Mouse (Mus musculus) neural tube, embryonic 11.5 days (tissue): ENCODE results near the gene Tas2r124. TPM values are rescaled to one million over a fixed set of nuclear protein-coding genes. Genes with fewer than 3 reads are reported as not detected.

Experiments
- polyA plus RNA-seq: library from polyadenylated mRNA; unstranded; fragments of >200 nt; fragmentation: Nextera tagmentation; extraction: Ambion mirVana; gene quantifications from 2 replicates; pipeline ENCODE4 v1.2.1, GENCODE M21; 2014

Gene Tas2r124
- polyA plus RNA-seq, 1 experiment from 2014 or later = not detected

Other genes with a start within 250 kb of the Tas2r124 start
- not detected in 2 replicates for gene Prh1, start 184.9 kb upstream of the Tas2r124 start, polyA plus RNA-seq
- not detected in 2 replicates for gene Prp2, start 158.8 kb upstream of the Tas2r124 start, polyA plus RNA-seq
- gene A630073D07Rik, start 103.2 kb upstream of the Tas2r124 start, polyA plus RNA-seq = not detected in 2 replicates
- gene Tas2r120, start 97.8 kb upstream of the Tas2r124 start, polyA plus RNA-seq = not detected in 2 replicates
- gene Tas2r121, start 53.7 kb upstream of the Tas2r124 start, polyA plus RNA-seq = not detected in 2 replicates
- not detected in 2 replicates for gene Tas2r122, start 42.8 kb upstream of the Tas2r124 start, polyA plus RNA-seq
- gene Tas2r115, start 16.7 kb upstream of the Tas2r124 start, polyA plus RNA-seq = not detected in 2 replicates
- gene Tas2r102, start 7.4 kb downstream of the Tas2r124 start, polyA plus RNA-seq = not detected in 2 replicates
- not detected in 2 replicates for gene Tas2r136, start 23.4 kb downstream of the Tas2r124 start, polyA plus RNA-seq
- not detected in 2 replicates for gene Tas2r117, start 48.1 kb downstream of the Tas2r124 start, polyA plus RNA-seq
- not detected in 2 replicates for gene Tas2r123, start 92.4 kb downstream of the Tas2r124 start, polyA plus RNA-seq
- not detected in 2 replicates for gene Tas2r116, start 100.7 kb downstream of the Tas2r124 start, polyA plus RNA-seq
- not detected in 2 replicates for gene Tas2r110, start 113.3 kb downstream of the Tas2r124 start, polyA plus RNA-seq
- gene Tas2r113, start 138.3 kb downstream of the Tas2r124 start, polyA plus RNA-seq = not detected in 2 replicates
- not detected in 2 replicates for gene Tas2r125, start 154.9 kb downstream of the Tas2r124 start, polyA plus RNA-seq
- gene Tas2r129, start 196.4 kb downstream of the Tas2r124 start, polyA plus RNA-seq = not detected in 2 replicates
- not detected in 2 replicates for gene Tas2r131, start 203.2 kb downstream of the Tas2r124 start, polyA plus RNA-seq
- not detected in 2 replicates for gene Tas2r109, start 226.2 kb downstream of the Tas2r124 start, polyA plus RNA-seq